Mouse (Mus musculus) embryonic facial prominence, embryonic 11.5 days (tissue): ENCODE results near the gene Il11. TPM values are rescaled to one million over a fixed set of nuclear protein-coding genes. Genes with fewer than 3 reads are reported as not detected.
A peak's percentile ranks its signal among the peaks of the same experiment; 100 is the strongest.

Source experiments
- ATAC-seq: fragments of 200-750 bp; cut with Nextera tagmentation; replicated peaks from 2 replicates; pipeline ENCODE4 v1.8.0; 2017; ENCODE audit warnings: low read depth; ENCODE audit not compliant: insufficient number of reproducible peaks, low FRiP score, low TSS enrichment
- DNase-seq: peaks from one replicate; pipeline ENCODE4 v3.0.0-alpha.2; 2015; ENCODE audit warnings: low spot score
- H3K27ac ChIP-seq: fragments of 300-500 bp; sonication (generic); replicated peaks from 2 replicates; pipeline ENCODE4 v1.5.1; 2014; ENCODE audit warnings: mild to moderate bottlenecking, low read depth, low read length, control low read depth
- H3K27me3 ChIP-seq: fragments of 300-500 bp; sonication (generic); 2 replicates; pipeline ENCODE4 v1.6.1; 2014; ENCODE audit warnings: mild to moderate bottlenecking, low read length, moderate library complexity, mixed read lengths; ENCODE audit not compliant: control insufficient read depth, insufficient read depth
- H3K36me3 ChIP-seq: fragments of 300-500 bp; sonication (generic); replicated peaks from 2 replicates; pipeline ENCODE4 v1.6.1; 2014; ENCODE audit warnings: low read depth, mild to moderate bottlenecking, low read length, moderate library complexity, mixed read lengths; ENCODE audit not compliant: control insufficient read depth, insufficient read depth
- H3K4me1 ChIP-seq: fragments of 300-500 bp; sonication (generic); 2 replicates; pipeline ENCODE4 v1.6.1; 2014; ENCODE audit warnings: low read length, mixed read lengths; ENCODE audit not compliant: control insufficient read depth, insufficient read depth
- H3K4me2 ChIP-seq: fragments of 300-500 bp; sonication (generic); 2 replicates; pipeline ENCODE4 v1.6.1; 2014; ENCODE audit warnings: low read depth, mild to moderate bottlenecking, control low read depth, low read length, moderate library complexity
- H3K4me3 ChIP-seq: fragments of 300-500 bp; sonication (generic); 2 replicates; pipeline ENCODE4 v1.5.1; 2014; ENCODE audit warnings: low read depth, low read length, control low read depth
- H3K9ac ChIP-seq: fragments of 300-500 bp; sonication (generic); replicated peaks from 2 replicates; pipeline ENCODE4 v1.6.1; 2014; ENCODE audit warnings: mild to moderate bottlenecking, control low read depth, low read length
- H3K9me3 ChIP-seq: fragments of 300-500 bp; sonication (generic); replicated peaks from 2 replicates; pipeline ENCODE4 v1.6.1; 2016; ENCODE audit warnings: mild to moderate bottlenecking, low read length, inconsistent platforms, mixed read lengths; ENCODE audit not compliant: control insufficient read depth
- WGBS: fragments of 180-500 bp; shearing (Covaris S2); extraction: QIAGEN DNeasy Blood & Tissue Kit; methylation state at CpG from one replicate; pipeline ENCODE4 v1.1.7; 2014; 5-methylcytosine and 5-hydroxymethylcytosine counted together
- polyA plus RNA-seq: library from polyadenylated mRNA; unstranded; fragments of >200 nt; fragmentation: Nextera tagmentation; extraction: Ambion mirVana; gene quantifications from 2 replicates; pipeline ENCODE4 v1.2.1, GENCODE M21; 2014

The Il11 gene
- polyA plus RNA-seq, 1 experiment from 2014 or later: 0.21 TPM

DNA sequence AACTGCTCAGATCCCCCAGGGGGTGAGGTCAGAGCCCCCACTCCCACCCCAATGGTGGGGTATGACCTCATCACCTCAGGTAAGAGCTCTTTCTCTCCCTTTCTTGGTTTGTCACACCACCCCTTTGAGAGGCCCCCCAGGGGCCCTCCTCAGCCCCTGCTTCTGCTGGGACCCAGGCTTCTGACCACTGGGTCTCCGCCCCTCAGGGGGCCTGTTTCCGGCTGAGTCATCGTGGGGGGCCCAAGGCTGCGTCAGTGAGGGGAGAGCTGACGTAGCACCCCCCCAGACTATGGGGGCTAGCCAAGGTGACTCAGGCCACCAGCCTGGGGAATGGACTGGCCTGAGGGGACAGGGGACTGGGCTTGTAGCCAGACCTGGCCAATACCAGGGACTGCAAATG, 2.7 kb downstream of the Il11 start:
- no peak for DNase-seq
- H3K9me3 ChIP-seq: no peaks in the 10 kb centered on the region
- no peak overlapping the region for H3K9ac ChIP-seq
- H3K36me3 ChIP-seq: no peaks in the 10 kb centered on the region
- no peak for ATAC-seq
- peaks cover 7% of the 10 kb centered on the region; the same call in 1 of the 2 replicates for H3K4me1 ChIP-seq
- peaks cover 33% of the 10 kb centered on the region for H3K27me3 ChIP-seq
- no peak overlapping the region for H3K4me2 ChIP-seq
- H3K4me3 ChIP-seq: no peak overlapping the region
- H3K27ac ChIP-seq: no peak overlapping the region
- WGBS: 29% methylated on average over 5 of the region's 5 CpGs

DNA sequence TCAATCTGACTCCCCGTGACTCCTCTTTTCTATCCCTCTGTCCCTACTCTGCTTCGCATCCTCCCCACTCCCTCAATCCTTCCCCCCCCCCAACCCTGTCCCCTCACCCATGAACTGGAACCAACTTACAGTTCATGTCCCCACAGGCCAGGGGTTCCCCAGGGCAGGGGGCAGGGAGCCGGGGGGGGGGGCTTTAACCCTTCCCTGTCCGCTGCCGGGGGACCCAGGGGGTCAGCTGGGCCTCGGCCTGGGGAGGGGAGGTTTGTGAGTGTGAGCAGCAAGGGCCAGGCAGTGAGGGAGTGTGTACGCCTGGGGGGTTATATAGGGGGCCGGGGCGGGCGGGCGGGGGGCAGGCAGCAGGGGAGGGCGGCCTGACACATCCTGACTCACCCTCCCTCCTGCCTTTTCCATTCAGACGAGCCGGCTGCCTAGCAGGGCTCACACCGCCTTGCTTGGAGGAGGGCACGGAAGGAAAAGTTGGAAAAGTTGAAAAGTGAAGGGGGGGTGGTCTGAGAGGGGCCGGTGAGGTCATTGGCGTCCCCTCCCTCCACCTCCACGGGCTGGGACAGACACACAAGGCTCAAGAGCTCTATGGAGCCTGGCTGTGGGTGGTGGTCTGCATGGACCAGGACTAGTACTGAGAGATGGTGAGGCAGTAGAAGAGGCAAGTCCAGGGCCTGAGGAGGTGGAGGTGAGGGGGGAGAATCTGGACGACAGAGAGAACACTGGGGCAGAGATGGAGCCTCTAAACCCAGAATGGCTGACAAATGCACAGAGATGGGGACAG, 4.6 kb downstream of the Il11 start:
- 5% methylated on average over 19 of the region's 20 CpGs for WGBS
- Histone ChIP-seq H3K4me1 (peaks cover 7% of the 10 kb centered on the region; the same call in 1 of the 2 replicates), H3K4me3 (no peak overlapping the region), H3K4me2 (no peak overlapping the region), H3K9ac (no peak overlapping the region; the same call in 1 of the 2 replicates), H3K9me3 (no peaks in the 10 kb centered on the region), H3K27me3 (peaks cover 33% of the 10 kb centered on the region), H3K27ac (no peak overlapping the region), H3K36me3 (no peaks in the 10 kb centered on the region)
- DNase-seq (no peak), ATAC-seq (no peak; the same call in 1 of the 2 replicates)

DNA sequence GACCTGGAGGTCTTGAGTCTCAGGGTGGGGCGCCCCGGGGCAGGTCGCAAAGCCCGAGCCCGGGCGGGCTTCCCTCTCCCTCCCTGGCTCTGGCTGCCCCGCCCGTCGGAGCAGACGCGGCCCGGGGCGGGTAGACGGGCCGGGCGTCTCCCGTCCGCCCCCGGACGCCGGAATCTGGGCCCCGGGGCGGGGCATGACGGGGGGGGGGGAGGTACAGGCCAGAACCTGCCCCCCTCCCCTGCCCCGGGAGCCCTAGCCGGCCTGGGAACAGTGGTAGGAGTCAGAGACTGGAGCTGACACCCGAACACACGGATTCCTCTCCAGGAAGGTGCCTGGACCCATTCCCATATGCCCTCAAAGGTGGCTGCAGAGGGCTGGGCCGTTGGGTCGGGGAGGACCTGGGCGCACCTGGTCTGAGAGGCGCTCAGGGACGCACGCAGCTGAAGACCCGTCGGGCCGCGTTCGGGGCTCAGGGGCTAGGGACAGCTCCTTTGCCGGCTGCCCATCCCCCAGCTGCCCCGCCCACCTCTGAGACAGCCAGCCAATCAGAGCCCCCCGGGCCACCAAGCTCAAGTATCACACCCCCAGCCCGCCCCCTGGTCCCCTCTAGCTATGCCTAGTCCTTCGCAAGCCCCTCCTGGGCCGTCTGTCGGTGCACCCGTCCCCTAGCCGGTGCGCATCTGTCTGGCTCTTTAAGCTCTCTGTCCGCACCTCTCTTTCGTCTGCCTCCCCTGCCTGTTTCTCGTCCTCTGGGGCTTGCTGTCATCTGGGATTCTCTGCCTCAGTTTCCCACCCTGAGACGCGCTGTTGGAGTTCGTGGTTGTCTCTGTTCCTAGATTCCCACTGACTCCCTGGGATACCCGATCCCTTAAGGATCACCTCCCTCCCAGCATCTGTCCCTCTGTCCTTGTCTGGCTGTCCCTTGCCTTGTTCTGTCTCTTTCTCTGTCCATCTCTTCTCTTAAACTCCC, 5.5 kb downstream of the Il11 start:
- no peaks in the 10 kb centered on the region for H3K36me3 ChIP-seq
- no peaks in the 10 kb centered on the region for H3K9me3 ChIP-seq
- peak overlapping the region; percentile 40 for H3K4me2 ChIP-seq
- ATAC-seq (peak; percentile 77), DNase-seq (peak; percentile 84)
- no peak overlapping the region for H3K27ac ChIP-seq
- peak overlapping the region; percentile 37; the same call in 1 of the 2 replicates for H3K9ac ChIP-seq
- WGBS: under 1% methylated on average over 42 of the region's 56 CpGs
- peak overlapping the region; percentile 18 for H3K4me3 ChIP-seq
- H3K4me1 ChIP-seq: peaks cover 7% of the 10 kb centered on the region; the same call in 1 of the 2 replicates
- H3K27me3 ChIP-seq: peaks cover 33% of the 10 kb centered on the region

DNA sequence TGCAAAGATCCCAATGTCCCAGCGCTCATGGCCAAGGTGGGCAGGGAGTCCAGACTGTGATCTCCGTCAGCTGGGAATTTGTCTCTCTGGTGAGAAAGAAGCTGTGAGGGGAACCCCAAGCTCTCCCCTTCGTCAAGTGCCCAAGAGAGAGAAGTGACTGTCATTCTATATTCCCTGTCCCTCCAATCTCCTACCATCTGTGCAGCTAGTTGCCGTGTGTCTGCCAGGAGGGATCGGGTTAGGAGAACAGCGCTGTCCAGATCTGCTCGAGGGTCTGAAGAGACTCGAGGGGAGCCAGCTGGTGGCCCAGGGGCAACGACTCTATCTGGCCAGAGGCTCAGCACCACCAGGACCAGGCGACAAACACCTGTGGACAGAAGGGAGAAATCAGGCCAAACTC, 6.5 kb downstream of the Il11 start:
- no peaks in the 10 kb centered on the region for H3K36me3 ChIP-seq
- no peak overlapping the region for H3K4me3 ChIP-seq
- H3K4me2 ChIP-seq: no peak overlapping the region
- no peak overlapping the region for H3K27ac ChIP-seq
- H3K27me3 ChIP-seq: peaks cover 33% of the 10 kb centered on the region
- DNase-seq (no peak), ATAC-seq (no peak)
- H3K4me1 ChIP-seq: peaks cover 7% of the 10 kb centered on the region; the same call in 1 of the 2 replicates
- no peaks in the 10 kb centered on the region for H3K9me3 ChIP-seq
- 46% methylated on average over 10 of the region's 10 CpGs for WGBS
- no peak overlapping the region for H3K9ac ChIP-seq

DNA sequence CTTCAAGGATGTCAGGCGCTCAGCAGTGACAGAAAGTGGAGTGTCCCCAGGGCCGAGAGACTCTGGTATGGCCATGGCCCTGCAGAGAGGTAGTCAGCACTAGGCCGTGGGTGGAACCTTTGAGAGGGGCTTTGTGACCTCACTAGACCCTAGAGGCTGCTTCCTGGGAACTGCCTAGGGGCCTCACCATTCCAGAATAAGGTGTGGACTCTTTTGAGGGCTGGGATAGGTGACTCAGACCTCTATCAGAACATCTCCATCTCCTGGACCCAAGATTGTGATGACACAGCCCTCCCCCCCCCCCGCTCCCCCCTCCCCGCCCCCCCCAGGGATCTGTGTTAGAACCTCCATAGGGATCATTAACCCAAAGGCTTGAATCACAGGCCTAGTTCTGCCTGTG, 11.5 kb downstream of the Il11 start, which contains the start of gene Fam71e2:
Gene Fam71e2, minus strand, starts transcription at position 101 of the 400 bp plus-strand sequence.
- Histone ChIP-seq H3K4me1 (no peaks in the 10 kb centered on the region), H3K4me3 (no peak within 1 kb of the TSS), H3K9me3 (no peaks in the 10 kb centered on the region), H3K27me3 (peaks cover 7% of the 10 kb centered on the region), H3K9ac (no peak within 1 kb of the TSS), H3K27ac (no peak within 1 kb of the TSS), H3K36me3 (no peaks in the 10 kb centered on the region), H3K4me2 (no peak within 1 kb of the TSS)
- WGBS: 70% methylated on average over 4 of the region's 5 CpGs
- DNase-seq: no peak
- ATAC-seq: no peak

GRCm38 (mm10) chr7:4764946-4765710, 17.5 kb downstream of the Il11 start:
- no peak for DNase-seq
- Histone ChIP-seq H3K27me3 (no peaks in the 10 kb centered on the region), H3K4me1 (no peaks in the 10 kb centered on the region), H3K27ac (no peak overlapping the region), H3K4me2 (no peak overlapping the region), H3K36me3 (no peaks in the 10 kb centered on the region), H3K9me3 (no peaks in the 10 kb centered on the region), H3K4me3 (no peak overlapping the region), H3K9ac (no peak overlapping the region)
- no peak; the same call in 1 of the 2 replicates for ATAC-seq
- 12% methylated on average over 4 of the region's 4 CpGs for WGBS

GRCm38 (mm10) chr7:4759670-4760069, 23.0 kb downstream of the Il11 start:
- Histone ChIP-seq H3K36me3 (no peaks in the 10 kb centered on the region), H3K27me3 (no peaks in the 10 kb centered on the region), H3K4me3 (no peak overlapping the region), H3K9me3 (no peaks in the 10 kb centered on the region), H3K4me1 (no peaks in the 10 kb centered on the region), H3K27ac (no peak overlapping the region), H3K4me2 (no peak overlapping the region), H3K9ac (no peak overlapping the region)
- DNase-seq: no peak
- 57% methylated on average over 1 of the region's 1 CpGs for WGBS
- no peak for ATAC-seq
